Mouse (Mus musculus) embryonic stem cell, embryonic (primary cell): Measurements from ENCODE around the gene Trmt112.
"Not testable (repeated sequence)": the region's sequence is repeated elsewhere in the genome, so short reads cannot be mapped to it uniquely, and the experiment has no call there.

Experiments used
- CTCF ChIA-PET, 4 experiments: fragments of 300-600 bp in 2 of 4; fragments of 350-600 bp in 2 of 4; sonication (Branson Sonifier 250); formaldehyde crosslinking; loops; one replicate each; lab custom pipeline; 2022; ENCODE audit warnings: inconsistent platforms in 2 of 4; lab: Charles Lee
- POLR2A ChIA-PET, 4 experiments: fragments of 300-600 bp in 2 of 4; fragments of 350-600 bp in 2 of 4; sonication (Branson Sonifier 250); formaldehyde crosslinking; loops; one replicate each; lab custom pipeline; 2022; ENCODE audit warnings: antibody characterized with exemption in 4 of 4, inconsistent platforms in 1 of 4; lab: Charles Lee

The Trmt112 gene

GRCm38 (mm10) chr19:6909507-6910289 lies at the start of gene Trmt112, which contains the start of gene Prdx5:
Trmt112 (plus strand) TSS chr19:6909698.
Prdx5 (minus strand) TSS chr19:6910106.
- ChIA-PET CTCF (interaction anchor here in 3 of 4 experiments (0.5 to 2.3 kb wide), 5 partner anchors 16 to 618 kb away, joined by 3 to 8 read pairs (median 3); no protein-coding TSS in a partner anchor), POLR2A (interaction anchor here (0.5 to 6.8 kb wide), 38 partner anchors 9 to 1003 kb away, joined by 3 to 58 read pairs (median 4); partner anchors contain the start of genes Esrra (in 3 of the 4), Bad (in 2 of the 4), Fkbp2 (in 1 of the 4) and Gpr137 (in 1 of the 4))

GRCm38 (mm10) chr19:6859971-6860370 lies 49.5 kb upstream of the Trmt112 start:
- ChIA-PET POLR2A (no interaction called here), CTCF (interaction anchor here in 1 of 4 experiments (1.8 kb wide), 1 partner anchor 9 kb away, joined by 6 read pairs; no protein-coding TSS in a partner anchor)

GRCm38 (mm10) chr19:6860706-6861105 lies 48.8 kb upstream of the Trmt112 start:
- ChIA-PET POLR2A (interaction anchor here in 1 of 4 experiments (1.0 kb wide), 1 partner anchor 49 kb away, joined by 3 read pairs; the partner anchor contains the start of gene Prdx5), CTCF (interaction anchor here in 2 of 4 experiments (0.5 to 1.8 kb wide), 3 partner anchors 10 to 519 kb away, joined by 3 to 6 read pairs (median 3); no protein-coding TSS in a partner anchor)

DNA sequence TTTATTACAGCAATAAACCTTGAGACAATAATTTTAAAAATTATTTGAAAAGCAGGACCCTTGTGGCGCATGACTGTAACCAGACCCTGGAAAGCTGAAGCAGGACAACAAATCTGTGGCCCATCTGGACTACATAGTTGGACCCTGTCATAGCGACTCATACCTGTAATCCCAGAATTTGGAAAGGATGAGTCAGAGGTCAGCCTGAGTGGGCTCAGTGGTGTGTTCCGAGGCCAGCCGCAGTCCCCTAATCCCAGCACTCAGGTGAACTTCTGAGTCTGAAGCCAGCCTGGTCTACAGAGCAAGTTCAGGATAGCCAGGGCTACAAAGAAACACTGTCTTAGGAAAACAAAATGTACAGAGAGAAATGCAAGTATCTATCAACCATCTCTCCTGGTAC lies 48.0 kb upstream of the Trmt112 start:
- ChIA-PET CTCF (interaction anchor here in 1 of 4 experiments (1.8 kb wide), 1 partner anchor 11 kb away, joined by 6 read pairs; no protein-coding TSS in a partner anchor), POLR2A (interaction anchor here in 1 of 4 experiments (1.0 kb wide), 1 partner anchor 49 kb away, joined by 3 read pairs; the partner anchor contains the start of gene Prdx5)

- ChIA-PET POLR2A (interaction anchor here in 3 of 4 experiments (0.5 to 1.7 kb wide), 6 partner anchors 13 to 531 kb away, joined by 3 to 7 read pairs (median 3); no protein-coding TSS in a partner anchor), CTCF (interaction anchor here in 2 of 4 experiments (0.7 to 1.1 kb wide), 3 partner anchors 9 to 51 kb away, joined by 3 to 5 read pairs (median 5); no protein-coding TSS in a partner anchor)
Measured at GRCm38 (mm10) chr19:6869355-6869754, 40.1 kb upstream of the Trmt112 start.

GRCm38 (mm10) chr19:6871574-6872271 lies 37.8 kb upstream of the Trmt112 start:
- CTCF ChIA-PET, result interaction anchor here (0.5 to 1.5 kb wide), 27 partner anchors 11 to 1299 kb away, joined by 3 to 8 read pairs (median 4); partner anchors contain the start of genes Esrra (in 2 of the 4), Bad (in 1 of the 4) and Gpr137 (in 1 of the 4)
- POLR2A ChIA-PET, result interaction anchor here (0.6 to 1.4 kb wide), 13 partner anchors 10 to 226 kb away, joined by 3 to 6 read pairs (median 3); partner anchors contain the start of genes Trmt112 (in 2 of the 4) and Prdx5 (in 1 of the 4)

DNA sequence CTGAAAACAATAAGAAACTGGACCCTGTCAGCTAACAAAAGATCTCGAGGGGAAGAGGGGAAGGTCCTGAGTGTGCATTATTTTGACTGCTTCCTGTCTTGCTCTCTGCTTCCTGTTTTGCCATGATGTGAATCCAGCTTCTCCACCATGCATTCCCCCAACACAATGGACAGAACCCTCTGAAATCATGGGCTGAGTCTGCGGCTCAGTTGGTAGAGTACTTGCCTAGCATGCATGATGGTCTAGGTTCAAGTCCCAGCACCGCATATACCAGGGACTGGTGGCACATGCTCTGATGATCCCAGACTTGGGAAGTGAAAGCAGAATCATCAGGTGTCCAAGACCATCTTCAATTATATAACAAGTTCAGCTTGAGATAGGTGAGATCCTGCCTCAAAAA lies 36.8 kb upstream of the Trmt112 start:
- ChIA-PET POLR2A (interaction anchor here in 3 of 4 experiments (1.0 to 1.3 kb wide), 4 partner anchors 55 to 227 kb away, joined by 3 to 4 read pairs (median 4); no protein-coding TSS in a partner anchor), CTCF (interaction anchor here in 1 of 4 experiments (1.4 kb wide), 1 partner anchor 381 kb away, joined by 4 read pairs; no protein-coding TSS in a partner anchor)

DNA sequence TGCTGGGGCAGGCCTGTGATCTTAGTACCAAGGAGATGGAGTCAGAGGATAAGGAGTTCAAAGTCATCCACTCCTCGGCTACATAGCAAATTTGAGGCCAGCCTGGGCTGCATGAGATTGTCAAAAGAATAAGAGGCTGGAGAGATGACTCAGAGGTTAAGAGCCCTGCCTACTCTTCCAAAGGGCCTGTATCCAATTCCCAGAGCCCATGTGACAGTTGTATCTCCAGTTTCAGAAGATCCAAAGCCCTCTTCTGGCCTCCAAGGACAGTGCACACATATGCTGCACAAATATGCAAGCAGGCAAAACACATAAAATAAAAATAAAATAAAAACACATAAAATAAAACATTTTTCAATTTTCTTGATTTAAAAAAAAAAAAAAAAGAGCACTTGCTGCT lies 35.2 kb upstream of the Trmt112 start:
- ChIA-PET POLR2A (interaction anchor here in 3 of 4 experiments (0.6 to 1.8 kb wide), 7 partner anchors 9 to 509 kb away, joined by 3 to 5 read pairs (median 4); partner anchors contain the start of gene Stip1 (in 1 of the 3)), CTCF (interaction anchor here in 3 of 4 experiments (0.5 to 1.5 kb wide), 4 partner anchors 18 to 382 kb away, joined by 3 to 7 read pairs (median 4); no protein-coding TSS in a partner anchor)

GRCm38 (mm10) chr19:6875834-6876233 lies 33.7 kb upstream of the Trmt112 start:
- ChIA-PET CTCF (no interaction called here), POLR2A (interaction anchor here in 3 of 4 experiments (0.6 to 1.8 kb wide), 4 partner anchors 10 to 478 kb away, joined by 3 to 4 read pairs (median 4); partner anchors contain the start of genes Prdx5 (in 1 of the 3) and Trmt112 (in 1 of the 3))

GRCm38 (mm10) chr19:6876799-6877198 lies 32.7 kb upstream of the Trmt112 start:
- ChIA-PET CTCF (no interaction called here), POLR2A (no interaction called here)

GRCm38 (mm10) chr19:6877965-6878364 lies 31.5 kb upstream of the Trmt112 start:
- ChIA-PET POLR2A (interaction anchor here in 2 of 4 experiments (0.7 to 1.2 kb wide), 3 partner anchors 63 to 119 kb away, joined by 3 to 11 read pairs (median 3); partner anchors contain the start of gene Gpr137 (in 1 of the 2)), CTCF (interaction anchor here (0.6 to 1.5 kb wide), 8 partner anchors 8 to 194 kb away, joined by 3 to 8 read pairs (median 3); partner anchors contain the start of gene Ccdc88b (in 1 of the 4))

GRCm38 (mm10) chr19:6892512-6892911 lies 17.0 kb upstream of the Trmt112 start:
- CTCF ChIA-PET, result no interaction called here
- POLR2A ChIA-PET, result no interaction called here

DNA sequence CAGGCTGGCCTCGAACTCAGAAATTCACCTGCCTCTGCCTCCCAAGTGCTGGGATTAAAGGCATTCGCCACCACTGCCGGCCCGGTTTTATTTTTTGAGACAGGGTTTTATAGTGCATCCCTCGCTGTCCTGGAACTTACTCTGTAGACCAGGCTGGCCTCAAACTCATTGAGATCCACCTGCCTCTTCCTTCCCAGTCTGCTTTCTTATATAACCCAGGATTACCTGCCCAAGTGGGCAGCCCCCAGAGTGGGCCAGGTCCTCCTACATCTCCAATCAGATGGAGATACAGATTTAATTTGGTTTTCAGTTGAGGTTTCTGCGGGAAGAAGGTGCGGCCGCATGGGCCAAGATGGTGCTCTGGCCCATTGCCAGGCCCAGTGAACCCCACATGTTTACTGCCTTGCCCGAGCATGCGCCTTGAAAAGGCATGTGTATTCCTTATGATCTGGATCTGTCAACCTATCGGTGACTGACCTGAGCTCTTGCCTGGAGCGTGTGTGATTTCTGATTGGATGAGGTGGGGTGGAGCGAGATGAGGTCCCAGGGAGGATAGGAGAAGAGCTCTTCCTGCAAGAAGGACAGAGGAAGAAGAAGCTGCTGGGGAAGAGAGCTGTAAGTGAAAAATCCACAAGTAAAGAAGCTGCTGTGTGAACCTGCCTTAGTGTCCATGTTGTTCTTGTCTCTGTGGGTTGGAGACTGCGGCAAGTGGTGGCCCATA lies 15.6 kb upstream of the Trmt112 start:
- ChIA-PET CTCF (no interaction called here), POLR2A (interaction anchor here in 2 of 4 experiments (0.6 to 1.1 kb wide), 10 partner anchors 9 to 918 kb away, joined by 3 to 6 read pairs (median 4); partner anchors contain the start of genes Trmt112 (in 2 of the 2), Bad (in 1 of the 2) and Esrra (in 1 of the 2))

GRCm38 (mm10) chr19:6895608-6896305 lies 13.7 kb upstream of the Trmt112 start:
- CTCF ChIA-PET, POLR2A ChIA-PET: not testable (repeated sequence)

DNA sequence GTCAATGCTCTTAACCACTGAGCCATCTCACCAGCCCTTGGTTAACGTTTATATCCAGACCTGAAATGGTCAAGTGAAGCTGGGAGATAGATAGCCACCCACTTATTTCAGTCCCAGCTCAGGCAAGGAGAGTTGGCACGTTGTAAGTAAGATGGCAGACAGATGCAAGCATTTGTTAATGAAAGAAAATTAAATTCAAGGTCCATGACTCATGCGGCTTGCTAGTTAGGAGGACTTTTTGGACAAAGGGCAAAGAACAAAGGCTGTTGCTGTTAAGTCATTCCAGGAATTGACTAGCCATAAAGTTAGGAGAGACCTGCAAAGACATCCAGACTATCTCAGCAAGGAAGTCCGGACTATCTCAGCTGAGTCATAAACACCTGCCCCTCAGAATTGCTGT lies 9.9 kb upstream of the Trmt112 start:
- ChIA-PET CTCF (interaction anchor here in 1 of 4 experiments (0.6 kb wide), 1 partner anchor 805 kb away, joined by 5 read pairs; no protein-coding TSS in a partner anchor), POLR2A (interaction anchor here in 1 of 4 experiments (1.2 to 1.8 kb wide), 2 partner anchors 22 to 76 kb away, joined by 3 to 4 read pairs; partner anchors contain the start of genes Esrra and Plcb3)

- ChIA-PET CTCF (no interaction called here), POLR2A (no interaction called here)
Measured at GRCm38 (mm10) chr19:6903031-6903430, 6.5 kb upstream of the Trmt112 start.
